Mouse (Mus musculus) liver, embryonic 16.5 days (tissue): ENCODE measurements at regions not wholly inside any gene's neighbourhood (a gene's known extent, or its start where the extent isn't known, plus 50 kb on each side); places are given as distances from the start of the nearest gene placed in this dataset.

ENCODE experiments used
- ATAC-seq: fragments of 200-750 bp; cut with Nextera tagmentation; 2 replicates; pipeline ENCODE4 v1.8.0; 2017; ENCODE audit warnings: low read depth, mild to moderate bottlenecking, moderate number of reproducible peaks, moderate library complexity
- H3K27ac ChIP-seq: fragments of 300-500 bp; sonication (generic); 2 replicates; pipeline ENCODE4 v1.5.1; 2014; ENCODE audit warnings: mild to moderate bottlenecking, low read length
- H3K27me3 ChIP-seq: fragments of 300-500 bp; sonication (generic); 2 replicates; pipeline ENCODE4 v1.6.1; 2014; ENCODE audit warnings: low read depth, low read length, mixed read lengths; ENCODE audit not compliant: control insufficient read depth, insufficient read depth
- H3K36me3 ChIP-seq: fragments of 300-500 bp; sonication (generic); 2 replicates; pipeline ENCODE4 v1.6.1; 2014; ENCODE audit warnings: mild to moderate bottlenecking; ENCODE audit not compliant: control insufficient read depth, insufficient read depth
- H3K4me1 ChIP-seq: fragments of 300-500 bp; sonication (generic); 2 replicates; pipeline ENCODE4 v1.6.1; 2014; ENCODE audit warnings: low read depth, low read length, mixed read lengths; ENCODE audit not compliant: control insufficient read depth
- H3K4me2 ChIP-seq: fragments of 300-500 bp; sonication (generic); 2 replicates; pipeline ENCODE4 v1.6.1; 2014; ENCODE audit warnings: low read depth, low read length, mixed read lengths
- H3K4me3 ChIP-seq: fragments of 300-500 bp; sonication (generic); 2 replicates; pipeline ENCODE4 v1.5.1; 2014; ENCODE audit warnings: low read depth, mild to moderate bottlenecking, low read length
- H3K9ac ChIP-seq: fragments of 300-500 bp; sonication (generic); 2 replicates; pipeline ENCODE4 v1.6.1; 2014; ENCODE audit warnings: low read depth, low read length
- H3K9me3 ChIP-seq: fragments of 300-500 bp; sonication (generic); replicated peaks from 2 replicates; pipeline ENCODE4 v1.6.1; 2016; ENCODE audit warnings: low read length; ENCODE audit not compliant: control insufficient read depth
- WGBS: fragments of 180-500 bp; shearing (Covaris S2); extraction: QIAGEN DNeasy Blood & Tissue Kit; methylation state at CpG from one replicate; pipeline ENCODE4 v1.1.7; 2014; ENCODE audit not compliant: insufficient replicate concordance; 5-methylcytosine and 5-hydroxymethylcytosine counted together

DNA sequence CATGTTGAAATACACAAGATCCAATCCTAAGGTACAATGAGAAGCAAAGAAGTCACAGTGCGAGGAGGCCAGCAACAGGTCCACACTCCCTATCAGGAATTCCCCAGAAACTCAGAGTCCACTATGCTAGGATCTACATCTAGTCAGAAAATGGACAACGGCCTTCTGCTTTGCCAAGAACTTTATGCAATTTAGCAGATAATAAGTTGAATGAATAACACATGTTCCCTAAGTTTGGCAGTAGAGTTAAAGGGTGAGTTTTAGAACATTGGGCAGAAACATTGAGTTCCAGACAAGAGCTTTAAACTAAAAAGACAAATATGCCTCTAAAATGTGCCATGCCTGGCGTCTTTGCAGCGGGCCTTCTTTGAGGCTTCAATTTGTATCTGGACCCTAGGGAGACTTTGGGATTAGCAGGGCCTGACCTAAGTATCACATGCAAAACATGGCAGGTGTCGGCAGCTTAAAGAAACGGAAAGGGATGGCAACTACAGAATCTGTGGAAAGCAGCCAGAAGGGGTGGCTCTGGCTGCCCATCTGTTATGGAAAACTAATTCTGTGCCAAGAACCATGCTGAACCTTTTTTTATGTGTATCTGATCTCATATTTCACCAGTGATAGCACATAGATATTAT is 600.6 kb upstream of the Nox3 start:
- no peak overlapping the region for H3K9ac ChIP-seq
- no peak overlapping the region for H3K27ac ChIP-seq
- no peak overlapping the region for H3K4me3 ChIP-seq
- no peak for ATAC-seq
- H3K4me2 ChIP-seq: no peak overlapping the region
- H3K9me3 ChIP-seq: no peaks in the 10 kb centered on the region
- no peaks in the 10 kb centered on the region for H3K36me3 ChIP-seq
- H3K4me1 ChIP-seq: no peaks in the 10 kb centered on the region
- no peaks in the 10 kb centered on the region for H3K27me3 ChIP-seq
- WGBS: 73% methylated on average over 6 of the region's 6 CpGs

DNA sequence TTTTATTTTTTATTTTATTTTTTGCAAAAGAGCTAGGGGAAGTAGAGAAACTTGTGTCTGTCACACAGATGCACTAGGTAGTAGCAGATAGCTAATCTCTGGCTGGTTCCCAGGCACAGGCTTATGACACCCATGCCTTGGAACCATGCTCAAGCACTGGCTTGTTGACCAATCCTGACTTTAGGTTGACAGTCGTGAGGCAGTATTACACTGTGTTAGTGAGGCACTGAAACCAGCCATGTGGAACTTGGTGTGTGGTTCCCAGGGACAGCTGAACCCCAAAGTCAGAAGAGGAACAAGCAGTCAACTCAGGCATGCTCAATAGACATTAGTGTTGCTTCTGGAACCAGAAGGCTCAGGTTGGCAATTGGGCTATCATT is 601.1 kb upstream of the Nox3 start:
- no peaks in the 10 kb centered on the region for H3K27me3 ChIP-seq
- ATAC-seq: 0 out of 2 replicates have a peak, but pooled peaks have one; percentile 9
- 38% methylated on average over 1 of the region's 1 CpGs for whole genome bisulfite sequencing

DNA sequence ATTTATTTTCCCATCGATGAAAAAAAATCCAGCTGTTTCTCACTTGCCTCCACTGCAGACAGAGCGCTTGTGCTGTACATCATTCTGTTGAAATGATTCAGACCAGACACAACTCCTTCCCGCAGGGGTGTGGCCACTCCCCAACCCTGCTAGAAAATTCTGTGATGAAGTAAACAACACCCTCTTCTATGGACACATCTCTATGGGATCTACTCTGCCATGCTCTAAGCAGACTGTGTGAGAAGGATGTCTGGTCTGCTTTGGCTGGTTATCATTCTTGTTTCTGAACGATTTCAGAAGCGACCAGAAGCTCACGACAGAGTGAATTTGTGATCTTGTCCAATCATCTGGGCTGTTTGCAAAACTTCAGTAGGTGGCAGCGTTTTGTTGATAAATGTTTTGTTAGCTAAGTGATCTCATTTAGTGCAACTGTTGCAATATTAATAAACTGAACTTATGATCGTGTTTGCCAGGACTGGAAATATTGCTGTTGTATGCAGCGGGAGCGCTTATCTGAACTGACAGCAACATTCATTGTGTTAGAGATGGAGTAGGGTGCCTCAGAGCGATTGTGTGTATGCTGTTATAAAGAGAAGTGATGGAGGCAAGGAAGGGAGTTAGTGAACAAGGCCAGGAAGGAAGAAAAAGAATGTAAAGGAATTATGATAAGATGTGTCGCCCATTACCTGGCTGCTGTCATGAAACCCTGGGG is 605.2 kb upstream of the Nox3 start:
- no peaks in the 10 kb centered on the region for H3K9me3 ChIP-seq
- H3K27ac ChIP-seq: no peak overlapping the region
- WGBS: 53% methylated on average over 12 of the region's 12 CpGs
- no peaks in the 10 kb centered on the region for H3K36me3 ChIP-seq
- H3K9ac ChIP-seq: no peak overlapping the region
- no peak for ATAC-seq
- H3K4me1 ChIP-seq: no peaks in the 10 kb centered on the region
- no peak overlapping the region for H3K4me2 ChIP-seq
- no peak overlapping the region for H3K4me3 ChIP-seq
- no peaks in the 10 kb centered on the region for H3K27me3 ChIP-seq

More for the DNA sequence above, 601.1 kb upstream of the Nox3 start:
- no peaks in the 10 kb centered on the region for H3K9me3 ChIP-seq
- no peak overlapping the region for H3K4me3 ChIP-seq
- no peaks in the 10 kb centered on the region for H3K4me1 ChIP-seq
- no peak overlapping the region for H3K27ac ChIP-seq
- no peaks in the 10 kb centered on the region for H3K36me3 ChIP-seq
- H3K4me2 ChIP-seq: no peak overlapping the region
- no peak overlapping the region for H3K9ac ChIP-seq

DNA sequence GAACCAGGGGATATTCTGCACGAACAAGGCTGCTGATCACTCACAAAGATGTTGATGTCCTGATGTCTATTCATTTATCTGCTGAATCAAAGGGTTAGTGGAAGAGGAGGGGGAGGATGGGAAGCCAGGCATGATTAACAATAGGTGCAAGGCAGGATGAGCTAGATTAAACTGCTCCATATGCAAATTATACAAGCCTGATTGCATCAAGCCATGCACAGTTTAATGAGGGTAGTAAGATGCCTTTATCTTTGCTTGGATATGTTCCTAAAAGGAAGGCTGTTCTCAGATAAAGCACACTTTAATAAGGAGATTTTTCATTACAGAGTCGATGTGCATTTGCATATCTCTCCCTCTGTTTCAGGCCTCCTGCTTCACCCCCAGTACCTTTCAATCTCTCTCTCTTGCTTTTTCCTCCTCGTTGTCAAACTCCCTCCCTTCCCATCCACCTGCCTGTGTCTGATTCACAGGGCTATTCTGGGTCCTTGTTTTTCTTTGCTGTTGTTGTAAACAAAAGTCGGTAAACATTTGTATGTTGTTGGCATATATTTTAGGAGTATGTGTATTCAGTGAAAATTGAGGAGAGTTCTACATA is 615.8 kb upstream of the Nox3 start:
- Histone ChIP-seq H3K36me3 (no peaks in the 10 kb centered on the region), H3K27ac (no peak overlapping the region), H3K4me1 (no peaks in the 10 kb centered on the region), H3K4me2 (no peak overlapping the region), H3K27me3 (no peaks in the 10 kb centered on the region), H3K4me3 (no peak overlapping the region), H3K9me3 (no peaks in the 10 kb centered on the region), H3K9ac (no peak overlapping the region)
- 36% methylated on average over 4 of the region's 4 CpGs for WGBS
- ATAC-seq: no peak

DNA sequence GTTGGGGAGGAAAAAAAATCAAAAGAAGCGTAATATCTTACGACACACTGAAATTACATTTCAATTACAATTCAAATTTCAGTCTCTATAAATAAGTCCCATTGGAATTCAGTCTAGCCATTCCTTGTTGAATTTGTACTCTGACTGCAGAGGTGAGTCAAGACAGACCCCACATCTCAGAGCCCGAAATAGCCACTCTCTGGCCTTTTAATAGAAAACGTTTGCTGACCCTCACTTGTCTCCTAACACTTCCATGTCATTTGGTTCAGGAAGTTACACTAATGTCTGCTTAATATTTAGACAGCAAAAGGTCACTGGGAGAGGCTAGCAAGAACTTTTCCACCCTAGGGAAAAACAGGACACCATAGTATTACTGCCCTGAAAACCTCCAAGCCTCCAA is 623.1 kb upstream of the Nox3 start:
- ATAC-seq: no peak
- Histone ChIP-seq H3K4me1 (no peaks in the 10 kb centered on the region), H3K27ac (no peak overlapping the region), H3K36me3 (no peaks in the 10 kb centered on the region), H3K9ac (no peak overlapping the region), H3K27me3 (no peaks in the 10 kb centered on the region), H3K4me3 (no peak overlapping the region), H3K4me2 (no peak overlapping the region), H3K9me3 (no peaks in the 10 kb centered on the region)
- 71% methylated on average over 4 of the region's 4 CpGs for WGBS

DNA sequence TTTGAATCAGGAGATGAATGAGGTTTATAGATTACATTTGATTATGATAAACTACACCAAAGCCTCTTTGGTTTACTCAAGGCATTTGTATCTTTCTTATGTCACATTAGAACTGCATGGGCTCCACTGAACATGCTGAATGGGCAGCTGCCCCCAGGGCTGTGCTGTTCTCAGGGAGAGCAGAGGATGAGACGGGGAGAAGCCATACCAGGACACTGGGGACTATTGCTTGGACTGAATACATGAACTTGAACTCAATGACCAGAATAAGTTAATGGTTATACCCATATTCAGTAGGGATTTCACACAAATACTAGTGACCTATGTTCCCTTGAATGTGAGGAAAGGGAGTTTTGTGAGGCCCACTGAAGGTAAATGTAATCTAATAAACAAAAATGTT is 632.7 kb upstream of the Nox3 start:
- H3K4me1 ChIP-seq: no peaks in the 10 kb centered on the region
- no peaks in the 10 kb centered on the region for H3K27me3 ChIP-seq
- H3K4me3 ChIP-seq: no peak overlapping the region
- no peak overlapping the region for H3K4me2 ChIP-seq
- no peaks in the 10 kb centered on the region for H3K36me3 ChIP-seq
- WGBS: 63% methylated on average over 1 of the region's 1 CpGs
- H3K9me3 ChIP-seq: no peaks in the 10 kb centered on the region
- ATAC-seq: no peak
- no peak overlapping the region for H3K9ac ChIP-seq
- H3K27ac ChIP-seq: no peak overlapping the region

DNA sequence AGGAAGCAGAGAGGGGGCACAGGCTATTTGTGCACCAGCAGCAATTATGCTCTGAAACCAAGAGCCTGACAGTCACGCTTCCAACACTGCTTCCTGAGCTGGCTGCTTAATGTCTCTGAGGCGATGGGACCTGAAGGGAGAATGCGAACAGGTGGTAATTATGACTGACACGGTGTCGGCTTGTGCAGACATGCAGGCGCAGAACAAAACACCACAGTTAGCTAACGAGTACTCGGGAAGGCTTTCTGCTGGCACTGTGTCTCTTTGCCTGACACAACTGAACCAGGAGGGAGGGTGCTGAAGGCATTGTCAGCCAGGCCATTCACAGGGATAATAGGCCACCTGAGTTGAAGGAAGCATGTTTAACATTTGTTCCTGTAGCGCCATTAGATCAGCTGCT is 635.6 kb upstream of the Nox3 start:
- no peak overlapping the region for H3K27ac ChIP-seq
- no peak overlapping the region for H3K9ac ChIP-seq
- H3K4me2 ChIP-seq: no peak overlapping the region
- 67% methylated on average over 9 of the region's 9 CpGs for WGBS
- no peaks in the 10 kb centered on the region for H3K27me3 ChIP-seq
- no peak overlapping the region for H3K4me3 ChIP-seq
- no peaks in the 10 kb centered on the region for H3K9me3 ChIP-seq
- H3K4me1 ChIP-seq: no peaks in the 10 kb centered on the region
- ATAC-seq: no peak
- no peaks in the 10 kb centered on the region for H3K36me3 ChIP-seq

DNA sequence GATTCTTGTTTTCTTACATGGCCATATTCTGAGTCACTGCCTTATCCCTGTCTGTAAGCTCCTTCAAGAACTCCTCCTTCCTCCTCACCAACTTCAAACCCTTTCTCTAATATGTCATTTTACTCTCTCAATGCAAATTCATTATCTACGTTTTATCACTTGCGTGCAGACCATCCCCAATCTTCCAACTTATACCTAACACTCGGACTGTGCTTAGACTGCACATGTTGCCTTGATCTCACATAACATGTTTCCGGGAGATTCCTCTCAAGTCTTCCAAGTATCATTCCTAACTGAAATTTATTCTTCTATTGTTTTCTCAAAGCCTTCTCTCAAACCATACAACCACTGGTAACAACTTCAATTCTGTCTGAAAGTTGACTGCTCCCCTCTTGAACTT is 637.0 kb upstream of the Nox3 start:
- Histone ChIP-seq H3K9ac (no peak overlapping the region), H3K36me3 (no peaks in the 10 kb centered on the region), H3K27ac (no peak overlapping the region), H3K4me3 (no peak overlapping the region), H3K4me1 (no peaks in the 10 kb centered on the region), H3K27me3 (no peaks in the 10 kb centered on the region), H3K9me3 (no peaks in the 10 kb centered on the region), H3K4me2 (no peak overlapping the region)
- WGBS: 31% methylated on average over 4 of the region's 4 CpGs
- ATAC-seq: no peak

DNA sequence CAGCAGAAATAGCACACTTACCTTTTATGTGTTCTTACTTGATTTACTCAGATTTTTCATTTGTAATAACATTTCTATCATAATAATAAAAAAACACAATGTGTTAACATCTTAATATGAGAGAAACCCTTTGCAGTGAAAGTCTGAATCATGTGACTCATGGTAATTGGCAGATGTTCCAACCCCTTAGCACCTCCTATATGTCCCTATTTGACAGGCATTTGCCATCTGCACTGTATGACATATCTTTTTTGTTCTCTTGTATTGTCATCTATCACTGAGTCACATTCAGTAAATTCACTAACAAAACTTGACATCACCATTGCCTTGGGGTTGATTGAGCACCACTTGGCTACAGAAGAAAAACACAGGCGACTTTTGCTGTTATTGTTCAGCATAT is 641.1 kb upstream of the Arid1b start:
- no peaks in the 10 kb centered on the region for H3K4me1 ChIP-seq
- no peak overlapping the region for H3K4me2 ChIP-seq
- WGBS: 45% methylated on average over 1 of the region's 1 CpGs
- no peak overlapping the region for H3K27ac ChIP-seq
- H3K27me3 ChIP-seq: no peaks in the 10 kb centered on the region
- ATAC-seq: no peak
- H3K4me3 ChIP-seq: no peak overlapping the region
- no peaks in the 10 kb centered on the region for H3K9me3 ChIP-seq
- no peaks in the 10 kb centered on the region for H3K36me3 ChIP-seq
- H3K9ac ChIP-seq: no peak overlapping the region
